Mouse (Mus musculus) CH12.LX (cell line): Measurements from ENCODE around the gene Kat7. TPM values are rescaled to one million over a fixed set of nuclear protein-coding genes. Genes with fewer than 3 reads are reported as not detected.

Experiments used
- DNase-seq: peaks from one replicate; pipeline ENCODE4 v3.0.0-alpha.2; 2013; ENCODE audit errors: extremely low read depth
- H3K27ac ChIP-seq: 2 replicates; pipeline ENCODE4 v1.5.1; 2012; ENCODE audit warnings: low read depth, mild to moderate bottlenecking, control low read depth, moderate library complexity; ENCODE audit not compliant: insufficient read depth
- H3K27me3 ChIP-seq: replicated peaks from 2 replicates; pipeline ENCODE3; 2012; ENCODE audit warnings: inconsistent platforms
- H3K36me3 ChIP-seq, 2 experiments: replicated peaks in 1 of 2; 2 replicates each; pipeline versions ENCODE3 to v1.6.1; 2012; ENCODE audit warnings: inconsistent platforms in 1 of 2, low read length in 1 of 2, mild to moderate bottlenecking in 1 of 2, mixed read lengths in 1 of 2, moderate library complexity in 1 of 2; ENCODE audit not compliant: control insufficient read depth in 1 of 2, insufficient read depth in 1 of 2
- H3K4me1 ChIP-seq, 2 experiments: 2 replicates each; pipeline ENCODE4 v1.6.1; 2012; ENCODE audit warnings: inconsistent platforms in 1 of 2, moderate library complexity in 1 of 2; ENCODE audit not compliant: insufficient read depth in 2 of 2, control insufficient read depth in 1 of 2
- H3K4me2 ChIP-seq: 2 replicates; pipeline ENCODE4 v1.6.1; 2012; ENCODE audit warnings: low read depth, mild to moderate bottlenecking, control low read depth; ENCODE audit not compliant: poor library complexity, insufficient read depth, severe bottlenecking
- H3K4me3 ChIP-seq, 3 experiments: fragments of 150-350 bp in 1 of 3; sonication (generic) in 1 of 3; replicated peaks in 1 of 3; 2 replicates each; pipeline versions ENCODE3 to v1.5.1; 2011 to 2012; ENCODE audit warnings: low read depth in 2 of 3, low read length in 2 of 3, mild to moderate bottlenecking in 2 of 3, moderate library complexity in 2 of 3, control low read depth in 1 of 3, improper control_type of control experiment in 1 of 3, inconsistent platforms in 1 of 3, mixed read lengths in 1 of 3; ENCODE audit not compliant: poor library complexity in 1 of 3
- H3K79me2 ChIP-seq: replicated peaks from 2 replicates; pipeline ENCODE4 v1.6.1; 2012; ENCODE audit warnings: mild to moderate bottlenecking, moderate library complexity; ENCODE audit not compliant: control insufficient read depth, poor library complexity, insufficient read depth, severe bottlenecking; ENCODE audit errors: extremely low read depth
- H3K9ac ChIP-seq: 2 replicates; pipeline ENCODE4 v1.6.1; 2012; ENCODE audit warnings: low read depth, mild to moderate bottlenecking, control low read depth, moderate library complexity; ENCODE audit not compliant: insufficient read depth
- H3K9me3 ChIP-seq: replicated peaks from 2 replicates; pipeline ENCODE3; 2012; ENCODE audit warnings: low read length, inconsistent platforms, mixed read lengths
- BHLHE40 ChIP-seq: IDR thresholded peaks from 2 replicates; pipeline ENCODE4 v1.6.1; 2011; ENCODE audit warnings: mild to moderate bottlenecking, low read depth, low read length, improper control_type of control experiment
- E2F4 ChIP-seq: IDR thresholded peaks from 2 replicates; pipeline ENCODE4 v1.6.1; 2011; ENCODE audit warnings: low read depth, low read length, improper control_type of control experiment; ENCODE audit not compliant: insufficient replicate concordance
- EP300 ChIP-seq: IDR thresholded peaks from 2 replicates; pipeline ENCODE4 v1.6.1; 2011; ENCODE audit warnings: low read length, improper control_type of control experiment
- HCFC1 ChIP-seq: IDR thresholded peaks from 2 replicates; pipeline ENCODE4 v1.6.1; 2012; ENCODE audit warnings: low read depth, mild to moderate bottlenecking, inconsistent platforms, low read length, improper control_type of control experiment
- IRF4 ChIP-seq: IDR thresholded peaks from 2 replicates; pipeline ENCODE4 v1.6.1; 2014; ENCODE audit warnings: low read depth, mild to moderate bottlenecking, inconsistent platforms, low read length, improper control_type of control experiment
- JUN ChIP-seq: IDR thresholded peaks from 2 replicates; pipeline ENCODE4 v1.6.1; 2011; ENCODE audit warnings: low read depth, mild to moderate bottlenecking, low read length, improper control_type of control experiment, moderate library complexity; ENCODE audit not compliant: insufficient read depth
- MAFK ChIP-seq: IDR thresholded peaks from 2 replicates; pipeline ENCODE4 v1.6.1; 2011; ENCODE audit warnings: low read length, improper control_type of control experiment; ENCODE audit not compliant: insufficient replicate concordance
- MAX ChIP-seq: IDR thresholded peaks from 2 replicates; pipeline ENCODE4 v1.6.1; 2011; ENCODE audit warnings: low read length, improper control_type of control experiment
- MXI1 ChIP-seq: IDR thresholded peaks from 2 replicates; pipeline ENCODE4 v1.6.1; 2011; ENCODE audit warnings: mild to moderate bottlenecking, low read depth, low read length, improper control_type of control experiment
- MYC ChIP-seq: IDR thresholded peaks from 2 replicates; pipeline ENCODE4 v1.6.1; 2011; ENCODE audit warnings: low read depth, mild to moderate bottlenecking, improper control_type of control experiment, low read length
- NELFE ChIP-seq: IDR thresholded peaks from 2 replicates; pipeline ENCODE4 v1.6.1; 2011; ENCODE audit warnings: low read depth, low read length, improper control_type of control experiment
- NRF1 ChIP-seq: IDR thresholded peaks from 2 replicates; pipeline ENCODE4 v1.6.1; 2014; ENCODE audit warnings: low read depth, mild to moderate bottlenecking, inconsistent platforms, low read length, improper control_type of control experiment, moderate library complexity
- PAX5 ChIP-seq: IDR thresholded peaks from 2 replicates; pipeline ENCODE4 v1.6.1; 2012; ENCODE audit warnings: low read length, inconsistent platforms, mixed read lengths
- POLR2A ChIP-seq: IDR thresholded peaks from 2 replicates; pipeline ENCODE4 v1.6.1; 2011; ENCODE audit warnings: low read depth, mild to moderate bottlenecking, improper control_type of control experiment, low read length
- SIN3A ChIP-seq: IDR thresholded peaks from 2 replicates; pipeline ENCODE4 v1.6.1; 2012; ENCODE audit warnings: low read length, improper control_type of control experiment, inconsistent platforms
- SMC3 ChIP-seq: IDR thresholded peaks from 2 replicates; pipeline ENCODE4 v1.6.1; 2011; ENCODE audit warnings: low read depth, low read length, improper control_type of control experiment
- TCF12 ChIP-seq: IDR thresholded peaks from 2 replicates; pipeline ENCODE4 v1.6.1; 2014; ENCODE audit warnings: low read depth, mild to moderate bottlenecking, inconsistent platforms, low read length, improper control_type of control experiment
- UBTF ChIP-seq: IDR thresholded peaks from 2 replicates; pipeline ENCODE4 v1.6.1; 2012; ENCODE audit warnings: low read depth, mild to moderate bottlenecking, inconsistent platforms, low read length, improper control_type of control experiment, moderate library complexity
- USF1 ChIP-seq: IDR thresholded peaks from 2 replicates; pipeline ENCODE4 v1.6.1; 2014; ENCODE audit warnings: low read depth, mild to moderate bottlenecking, inconsistent platforms, low read length, improper control_type of control experiment
- ZMIZ1 ChIP-seq: IDR thresholded peaks from 2 replicates; pipeline ENCODE4 v1.6.1; 2012; ENCODE audit warnings: low read depth, mild to moderate bottlenecking, inconsistent platforms, low read length, improper control_type of control experiment
- dilution Hi-C: fragments of 300-500 bp; cut with MboI; formaldehyde crosslinking; loops from 2 replicates; pipeline ENCODE4 v1.14.3; 2020; ENCODE audit warnings: low sequenced_read_pairs; ENCODE audit not compliant: extremely low pct_unique_long_range_greater_than_20kb, extremely low pct_ligation_motif_present
- in situ Hi-C: fragments of 300-500 bp; cut with MboI; formaldehyde crosslinking; loops from 3 replicates; pipeline ENCODE4 v1.14.3; 2019; ENCODE audit warnings: low sequenced_read_pairs, low pct_ligation_motif_present, low pct_unique_long_range_greater_than_20kb, mixed read lengths
- polyA plus RNA-seq: library from polyadenylated mRNA; unstranded; fragments of >175 nt; gene quantifications from 2 replicates; pipeline ENCODE4 v1.2.1, GENCODE M21; 2012; ENCODE audit warnings: low read depth; ENCODE audit not compliant: insufficient read length
- total RNA-seq, 2 experiments: library from RNA; depleted of rRNA; stranded (reverse); fragments of 300-350 nt in 1 of 2; fragments of >200 nt in 1 of 2; gene quantifications; 2 replicates each; pipeline ENCODE4 v1.2.3; 2012 to 2014

Kat7 gene
- total and polyA plus RNA-seq, 3 experiments = 59.5 to 90.2 (median 66.7) TPM

DNA sequence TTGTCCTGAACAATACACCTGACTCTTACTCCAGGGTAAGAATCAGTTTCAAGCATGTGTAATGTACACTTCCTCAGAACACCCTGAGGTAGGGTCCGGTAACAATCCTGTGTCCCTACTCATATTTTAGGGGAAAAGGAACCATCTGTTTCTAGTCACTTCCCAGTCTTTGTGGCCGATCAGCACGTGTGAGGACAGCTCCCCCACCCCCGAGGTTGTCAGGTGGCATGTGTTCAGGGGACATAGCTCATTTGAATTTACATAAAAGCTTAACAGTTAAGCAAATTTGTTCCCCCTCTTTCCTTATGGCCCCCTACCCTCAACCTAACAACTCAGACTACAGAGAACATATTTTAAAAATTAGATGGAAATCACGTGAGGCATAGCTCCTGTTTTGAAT, 30.6 kb upstream of the Kat7 start:
- Histone ChIP-seq H3K9ac (no peak overlapping the region), H3K4me3 (no peak overlapping the region), H3K27ac (no peak overlapping the region), H3K79me2 (no peaks in the 10 kb centered on the region), H3K4me2 (no peak overlapping the region), H3K36me3 (no peaks in the 10 kb centered on the region), H3K27me3 (peaks cover 72% of the 10 kb centered on the region), H3K4me1 (peaks cover 7 to 33% of the 10 kb centered on the region in 2 experiments; a peak in 3 of 4 replicates), H3K9me3 (no peaks in the 10 kb centered on the region)
- dilution Hi-C loops (no loop called here), in situ Hi-C loops (no loop called here)
- TF ChIP-seq EP300 = peak; percentile 49; the same call in 1 of the 2 replicates
- peak; percentile 93 for TF ChIP-seq BHLHE40
- TF ChIP-seq USF1 = no peak
- no peak for TF ChIP-seq IRF4
- TF ChIP-seq MAX = peak; percentile 56; the same call in 1 of the 2 replicates
- no peak for TF ChIP-seq TCF12
- no peak for TF ChIP-seq UBTF
- TF ChIP-seq MXI1 = peak; percentile 53; the same call in 1 of the 2 replicates
- no peak for TF ChIP-seq JUN
- 0 out of 2 replicates have a peak, but pooled peaks have one; percentile 36 for TF ChIP-seq MYC
- no peak for TF ChIP-seq NELFE
- TF ChIP-seq SIN3A = no peak
- TF ChIP-seq MAFK = no peak
- TF ChIP-seq SMC3 = no peak
- no peak for TF ChIP-seq PAX5
- DNase-seq = no peak

DNA sequence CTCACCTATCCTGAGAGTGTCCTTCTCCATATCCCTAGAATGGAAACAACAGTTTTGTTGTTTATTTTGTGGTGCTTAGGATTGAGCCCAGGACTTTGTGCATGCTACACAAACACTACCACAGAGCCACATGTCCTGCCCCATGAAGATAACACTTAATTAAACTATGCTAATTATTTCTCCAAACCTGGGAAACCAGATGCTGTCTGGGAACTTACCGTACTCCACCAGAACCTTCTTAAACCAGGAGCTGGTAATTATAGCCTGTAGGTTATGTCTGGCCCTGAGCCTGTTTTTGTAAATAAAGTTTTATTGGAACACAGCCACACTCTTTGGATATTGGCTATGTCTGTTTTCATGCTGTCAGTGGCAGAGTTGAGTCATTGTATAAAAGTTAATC, 30.2 kb upstream of the Kat7 start:
- H3K4me3 ChIP-seq = no peak overlapping the region

More for the DNA sequence above, 30.2 kb upstream of the Kat7 start:
- Histone ChIP-seq H3K79me2 (no peaks in the 10 kb centered on the region), H3K9me3 (no peaks in the 10 kb centered on the region), H3K4me2 (no peak overlapping the region), H3K27ac (no peak overlapping the region), H3K27me3 (peaks cover 73% of the 10 kb centered on the region), H3K4me1 (peaks cover 7 to 33% of the 10 kb centered on the region in 2 experiments; a peak in 3 of 4 replicates), H3K9ac (no peak overlapping the region), H3K36me3 (no peaks in the 10 kb centered on the region)
- dilution Hi-C loops (no loop called here), in situ Hi-C loops (no loop called here)
- TF ChIP-seq SMC3 (no peak), ZMIZ1 (no peak), POLR2A (no peak), IRF4 (no peak), NRF1 (no peak), HCFC1 (no peak), UBTF (no peak), JUN (no peak), E2F4 (no peak)
- no peak for DNase-seq
